Comparison of ENCODE assay signal across 6 mouse cellular contexts in genomic region chr6:49314821-49315220, GRCm38 (mm10). TPM values are rescaled to one million over a fixed set of nuclear protein-coding genes. Genes with fewer than 3 reads are reported as not detected.
A peak's percentile ranks its signal among the peaks of the same experiment; 100 is the strongest.
DNase-seq lines count a peak whose midpoint lies in the region; ATAC-seq lines count a peak whose summit lies in the region.
"Not testable (repeated sequence)": the region's sequence is repeated elsewhere in the genome, so short reads cannot be mapped to it uniquely, and the experiment has no call there.

No protein-coding gene starts in this region.

- 40% methylated on average over 3 of the region's 3 CpGs for WGBS in embryonic facial prominence, embryonic 14.5 days

- ATAC-seq in embryonic facial prominence, embryonic 14.5 days (ENCODE audit: low read depth): not testable (repeated sequence)

- not testable (repeated sequence) for H3K9ac ChIP-seq in embryonic facial prominence, embryonic 14.5 days (ENCODE audit: low read depth, low read length)

- not testable (repeated sequence) for H3K9me3 ChIP-seq in embryonic facial prominence, embryonic 14.5 days (ENCODE audit: control insufficient read depth, low read length)

- not testable (repeated sequence) for H3K36me3 ChIP-seq in embryonic facial prominence, embryonic 14.5 days (ENCODE audit: control insufficient read depth, insufficient read depth, low read length)

- DNase-seq in NIH3T3 (ENCODE audit: low read depth): peak; percentile 43
- peak; percentile 46 for DNase-seq in embryonic facial prominence, embryonic 14.5 days (ENCODE audit: low spot score)
- DNase-seq in heart, adult 8-10 months (ENCODE audit: low spot score): peak; percentile 3
- peak; percentile 37 to 58 for DNase-seq in lung, adult 18-20 months
- peak; percentile 37 for DNase-seq in lung, postnatal 36 days
- DNase-seq in skeletal muscle tissue, adult 2 months (ENCODE audit: low read depth, low spot score): peak; percentile 34

- not testable (repeated sequence) for H3K4me2 ChIP-seq in embryonic facial prominence, embryonic 14.5 days (ENCODE audit: low read depth, low read length)

- H3K4me3 ChIP-seq in embryonic facial prominence, embryonic 14.5 days (ENCODE audit: low read depth, low read length): not testable (repeated sequence)

- not testable (repeated sequence) for H3K4me1 ChIP-seq in embryonic facial prominence, embryonic 14.5 days (ENCODE audit: control insufficient read depth, insufficient read depth, low read length)

- not testable (repeated sequence) for H3K27me3 ChIP-seq in embryonic facial prominence, embryonic 14.5 days (replicated peaks; ENCODE audit: control insufficient read depth, insufficient read depth, low read length)

- H3K27ac ChIP-seq in embryonic facial prominence, embryonic 14.5 days (replicated peaks; ENCODE audit: low read depth, low read length): not testable (repeated sequence)

RNA-seq across cellular contexts. Expression of gene Ccdc126, which starts 4.3 kb away (rescaled TPM):
- polyA plus RNA-seq in embryonic facial prominence, embryonic 14.5 days (2014; fragmentation: Nextera tagmentation; extraction: Ambion mirVana): 10.9 and 12.5 TPM in 2 replicates
- total RNA-seq in heart, adult 8-10 months (2022): 1 to 10 TPM; 4.1 to 5.2 (median 4.7) TPM

RNA-seq across cellular contexts. Expression of gene Tra2a, which starts 51.0 kb away (rescaled TPM):
- 39.6 and 40.6 TPM in 2 replicates for polyA plus RNA-seq in embryonic facial prominence, embryonic 14.5 days (2014; fragmentation: Nextera tagmentation; extraction: Ambion mirVana)
- 10 to 100 TPM; 20.0 to 27.3 (median 24.3) TPM for total RNA-seq in heart, adult 8-10 months (2022)

RNA-seq across cellular contexts. Expression of gene Fam221a, which starts 52.7 kb away (rescaled TPM):
- polyA plus RNA-seq in embryonic facial prominence, embryonic 14.5 days (2014; fragmentation: Nextera tagmentation; extraction: Ambion mirVana): 7.2 and 10.2 TPM in 2 replicates
- under 1 TPM in 3 of 4 experiments, not detected in 1; 0.37 to 0.82 (median 0.56) TPM for total RNA-seq in heart, adult 8-10 months (2022)
